Mouse (Mus musculus) embryonic fibroblast, embryonic 13.5 days (primary cell): ENCODE measurements around the gene Tctex1d2.

ENCODE experiments used
- CTCF ChIP-seq: IDR thresholded peaks from 2 replicates; pipeline ENCODE4 v1.5.1; 2011; ENCODE audit warnings: mild to moderate bottlenecking, control low read depth, low read length, moderate library complexity, borderline replicate concordance; ENCODE audit not compliant: insufficient read depth
- POLR2A ChIP-seq: IDR thresholded peaks from 2 replicates; pipeline ENCODE4 v1.6.1; 2011; ENCODE audit warnings: low read depth, mild to moderate bottlenecking, control low read depth, low read length, moderate library complexity

- TF ChIP-seq POLR2A = no peak
- TF ChIP-seq CTCF = no peak
These were observed 29.7 kb upstream of the Tctex1d2 start for GRCm38 (mm10) chr16:32389841-32390240.
